Mouse (Mus musculus): ENCODE data around the gene Fnd3c2. TPM values are rescaled to one million over a fixed set of nuclear protein-coding genes. Genes with fewer than 3 reads are reported as not detected.
"Not testable (repeated sequence)": the region's sequence is repeated elsewhere in the genome, so short reads cannot be mapped to it uniquely, and the experiment has no call there.

Fnd3c2 gene
- polyA plus RNA-seq, 1 experiment from 2014 or later, result not detected

DNA sequence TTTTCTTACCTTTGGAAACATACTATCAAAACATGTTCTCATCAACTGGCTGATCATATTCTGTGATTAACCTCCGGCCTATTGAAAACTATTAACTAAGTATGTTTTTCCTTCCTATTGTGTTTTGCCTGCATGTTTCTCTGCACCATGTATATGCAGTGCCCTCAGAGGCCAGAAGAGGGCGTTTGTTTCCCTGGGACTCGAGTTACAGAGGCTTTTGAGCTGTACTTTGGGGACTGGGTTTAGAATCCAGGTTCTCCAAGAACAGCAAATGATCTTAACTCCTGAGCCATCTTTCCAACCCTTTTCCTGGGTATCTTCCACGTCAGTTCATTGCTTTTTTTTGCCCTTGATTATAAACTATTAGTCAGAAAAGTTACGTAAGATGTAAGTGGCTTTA, 57.9 kb downstream of the Fnd3c2 start:
- no peak overlapping the region for H3K4me2 ChIP-seq (ENCODE audit: low read length)
- DNase-seq (ENCODE audit: low spot score) (no peak), ATAC-seq (replicated peaks; ENCODE audit: low FRiP score, low read depth) (no peak)
- H3K4me3 ChIP-seq (replicated peaks; ENCODE audit: low read depth, low read length), result no peak overlapping the region
- no peak overlapping the region for H3K27ac ChIP-seq
- H3K36me3 ChIP-seq (ENCODE audit: insufficient read depth, low read length), result peaks cover 33% of the 10 kb centered on the region
- 64% methylated on average over 5 of the region's 5 CpGs for whole genome bisulfite sequencing
- TF ChIP-seq CTCF (IDR thresholded peaks at IDR 0.05; ENCODE audit: low read depth), result peak; percentile 37; the same call in 1 of the 2 replicates
- no peaks in the 10 kb centered on the region for H3K27me3 ChIP-seq (ENCODE audit: insufficient read depth, low read length)
- H3K9me3 ChIP-seq (replicated peaks; ENCODE audit: low read length), result no peaks in the 10 kb centered on the region
- H3K4me1 ChIP-seq (replicated peaks; ENCODE audit: insufficient read depth, low read length), result no peaks in the 10 kb centered on the region
- no peak overlapping the region for H3K9ac ChIP-seq (ENCODE audit: low read depth, low read length)

DNA sequence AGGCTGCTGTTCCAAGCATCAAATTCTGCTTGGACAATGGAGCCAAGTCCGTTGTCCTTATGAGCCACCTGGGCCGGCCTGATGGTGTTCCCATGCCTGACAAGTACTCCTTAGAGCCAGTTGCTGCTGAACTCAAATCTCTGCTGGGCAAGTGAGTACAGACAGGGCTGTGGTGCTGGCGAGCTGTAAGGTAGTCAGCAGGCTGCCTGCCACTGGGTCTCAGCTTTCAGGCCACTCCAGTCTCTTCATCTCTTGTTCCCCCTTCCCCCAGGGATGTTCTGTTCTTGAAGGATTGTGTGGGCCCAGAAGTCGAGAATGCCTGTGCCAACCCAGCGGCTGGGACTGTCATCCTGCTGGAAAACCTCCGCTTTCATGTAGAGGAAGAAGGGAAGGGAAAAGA, 60.8 kb downstream of the Fnd3c2 start:
- WGBS, result 82% methylated on average over 6 of the region's 6 CpGs
- H3K9ac ChIP-seq (ENCODE audit: low read depth, low read length); H3K9me3 ChIP-seq (replicated peaks; ENCODE audit: low read length); DNase-seq (ENCODE audit: low spot score); ATAC-seq (replicated peaks; ENCODE audit: low FRiP score, low read depth); H3K4me3 ChIP-seq (replicated peaks; ENCODE audit: low read depth, low read length); H3K4me2 ChIP-seq (ENCODE audit: low read length); H3K27ac ChIP-seq; H3K27me3 ChIP-seq (ENCODE audit: insufficient read depth, low read length); H3K4me1 ChIP-seq (replicated peaks; ENCODE audit: insufficient read depth, low read length): not testable (repeated sequence)
- 0 out of 2 replicates have a peak, but pooled peaks cover 12% of the 10 kb centered on the region for H3K36me3 ChIP-seq (ENCODE audit: insufficient read depth, low read length)

DNA sequence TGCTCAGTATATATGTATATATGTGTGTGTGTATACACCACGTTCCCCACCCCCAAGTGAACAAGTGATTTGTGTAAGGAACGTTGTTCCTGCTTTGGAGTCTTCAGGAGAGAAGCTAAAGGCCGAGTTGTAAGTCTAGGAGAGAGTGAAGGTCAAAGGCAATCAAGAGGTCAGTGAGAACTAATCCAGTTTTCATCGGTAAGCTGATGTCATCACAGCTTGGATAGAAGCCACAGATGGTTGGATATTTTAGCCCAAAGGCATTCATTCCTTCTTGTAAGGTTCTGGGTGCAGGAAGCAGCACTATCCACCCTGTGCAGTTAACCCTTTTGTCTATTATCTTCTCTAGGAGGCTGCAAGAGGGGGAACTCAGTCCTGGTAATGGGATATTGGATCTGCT, 65.1 kb downstream of the Fnd3c2 start:
- no peaks in the 10 kb centered on the region for H3K9me3 ChIP-seq (replicated peaks; ENCODE audit: low read length)
- peak overlapping the region; percentile 62; the same call in 1 of the 2 replicates for H3K4me2 ChIP-seq (ENCODE audit: low read length)

DNA sequence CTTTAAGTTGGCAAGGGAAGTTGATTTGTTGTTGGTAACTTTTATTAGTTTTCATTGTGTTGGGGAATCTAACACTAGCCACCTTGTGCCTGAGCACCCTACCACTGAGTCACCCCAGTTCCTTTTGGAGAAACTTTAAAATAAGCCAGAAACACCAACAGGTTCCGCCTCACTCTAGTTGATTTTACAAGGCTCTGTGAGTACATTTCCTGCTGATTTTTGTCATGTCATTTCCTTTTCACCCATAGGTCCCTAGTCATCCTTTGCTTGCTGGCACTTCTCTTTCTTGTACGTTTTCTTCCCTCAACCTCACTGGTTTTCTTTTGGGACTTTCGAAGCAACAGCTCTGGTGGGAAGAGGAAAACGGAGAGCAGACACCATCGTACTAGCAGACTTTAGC, 65.8 kb downstream of the Fnd3c2 start:
- H3K27me3 ChIP-seq (ENCODE audit: insufficient read depth, low read length), result no peaks in the 10 kb centered on the region
- no peak for DNase-seq (ENCODE audit: low spot score)
- H3K9ac ChIP-seq (ENCODE audit: low read depth, low read length), result no peak overlapping the region
- H3K4me3 ChIP-seq (replicated peaks; ENCODE audit: low read depth, low read length), result peak overlapping the region; percentile 38; the same call in 1 of the 2 replicates
- no peaks in the 10 kb centered on the region for H3K36me3 ChIP-seq (ENCODE audit: insufficient read depth, low read length)
- no peak for ATAC-seq (replicated peaks; ENCODE audit: low FRiP score, low read depth)
- 0 out of 2 replicates have a peak overlapping the region, but pooled peaks have one; percentile 19 for H3K27ac ChIP-seq
- H3K9me3 ChIP-seq (replicated peaks; ENCODE audit: low read length), result no peaks in the 10 kb centered on the region
- WGBS, result 58% methylated on average over 5 of the region's 5 CpGs
- peak overlapping the region; percentile 62 for H3K4me2 ChIP-seq (ENCODE audit: low read length)
- no peak for TF ChIP-seq CTCF (IDR thresholded peaks at IDR 0.05; ENCODE audit: low read depth)
- H3K4me1 ChIP-seq (replicated peaks; ENCODE audit: insufficient read depth, low read length), result no peaks in the 10 kb centered on the region; the same call in none of the 2 replicates

More for the DNA sequence above, 65.1 kb downstream of the Fnd3c2 start:
- H3K4me3 ChIP-seq (replicated peaks; ENCODE audit: low read depth, low read length), result no peak overlapping the region
- no peak overlapping the region for H3K27ac ChIP-seq
- DNase-seq (ENCODE audit: low spot score), result no peak
- ATAC-seq (replicated peaks; ENCODE audit: low FRiP score, low read depth), result no peak
- no peak overlapping the region for H3K9ac ChIP-seq (ENCODE audit: low read depth, low read length)
- no peaks in the 10 kb centered on the region for H3K36me3 ChIP-seq (ENCODE audit: insufficient read depth, low read length)
- no peaks in the 10 kb centered on the region for H3K27me3 ChIP-seq (ENCODE audit: insufficient read depth, low read length)
- H3K4me1 ChIP-seq (replicated peaks; ENCODE audit: insufficient read depth, low read length), result no peaks in the 10 kb centered on the region; the same call in none of the 2 replicates
- TF ChIP-seq CTCF (IDR thresholded peaks at IDR 0.05; ENCODE audit: low read depth), result no peak
- 42% methylated on average over 4 of the region's 4 CpGs for WGBS

DNA sequence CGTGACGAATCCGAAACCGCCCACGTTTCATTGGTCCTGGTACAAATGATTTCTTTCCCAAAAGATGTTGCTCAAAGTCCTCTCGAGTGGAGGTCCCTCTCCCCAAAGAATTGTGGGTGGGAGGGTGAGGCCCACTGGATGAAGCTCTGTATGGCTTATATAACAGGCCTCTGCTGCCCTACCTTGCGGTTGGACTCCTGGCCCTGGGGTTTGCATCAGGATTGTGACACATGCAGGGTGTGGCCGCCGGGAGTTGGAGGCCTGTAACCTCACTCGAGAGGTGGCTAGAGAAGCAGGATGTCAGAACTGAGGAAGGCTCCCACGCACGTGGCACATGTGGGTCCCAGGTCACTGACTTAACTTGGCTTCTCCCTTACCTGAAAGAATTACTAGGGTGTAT, 67.4 kb downstream of the Fnd3c2 start:
- H3K4me1 ChIP-seq (replicated peaks; ENCODE audit: insufficient read depth, low read length), result no peaks in the 10 kb centered on the region; the same call in none of the 2 replicates
- 26% methylated on average over 12 of the region's 12 CpGs for WGBS
- H3K27ac ChIP-seq, result peak overlapping the region; percentile 70
- no peaks in the 10 kb centered on the region for H3K9me3 ChIP-seq (replicated peaks; ENCODE audit: low read length)
- TF ChIP-seq CTCF (IDR thresholded peaks at IDR 0.05; ENCODE audit: low read depth), result no peak
- DNase-seq (ENCODE audit: low spot score) (peak; percentile 29), ATAC-seq (replicated peaks; ENCODE audit: low FRiP score, low read depth) (no peak)
- H3K4me3 ChIP-seq (replicated peaks; ENCODE audit: low read depth, low read length), result peak overlapping the region; percentile 38
- H3K27me3 ChIP-seq (ENCODE audit: insufficient read depth, low read length), result no peaks in the 10 kb centered on the region
- H3K4me2 ChIP-seq (ENCODE audit: low read length), result peak overlapping the region; percentile 62
- H3K36me3 ChIP-seq (ENCODE audit: insufficient read depth, low read length), result no peaks in the 10 kb centered on the region
- peak overlapping the region; percentile 53 for H3K9ac ChIP-seq (ENCODE audit: low read depth, low read length)

DNA sequence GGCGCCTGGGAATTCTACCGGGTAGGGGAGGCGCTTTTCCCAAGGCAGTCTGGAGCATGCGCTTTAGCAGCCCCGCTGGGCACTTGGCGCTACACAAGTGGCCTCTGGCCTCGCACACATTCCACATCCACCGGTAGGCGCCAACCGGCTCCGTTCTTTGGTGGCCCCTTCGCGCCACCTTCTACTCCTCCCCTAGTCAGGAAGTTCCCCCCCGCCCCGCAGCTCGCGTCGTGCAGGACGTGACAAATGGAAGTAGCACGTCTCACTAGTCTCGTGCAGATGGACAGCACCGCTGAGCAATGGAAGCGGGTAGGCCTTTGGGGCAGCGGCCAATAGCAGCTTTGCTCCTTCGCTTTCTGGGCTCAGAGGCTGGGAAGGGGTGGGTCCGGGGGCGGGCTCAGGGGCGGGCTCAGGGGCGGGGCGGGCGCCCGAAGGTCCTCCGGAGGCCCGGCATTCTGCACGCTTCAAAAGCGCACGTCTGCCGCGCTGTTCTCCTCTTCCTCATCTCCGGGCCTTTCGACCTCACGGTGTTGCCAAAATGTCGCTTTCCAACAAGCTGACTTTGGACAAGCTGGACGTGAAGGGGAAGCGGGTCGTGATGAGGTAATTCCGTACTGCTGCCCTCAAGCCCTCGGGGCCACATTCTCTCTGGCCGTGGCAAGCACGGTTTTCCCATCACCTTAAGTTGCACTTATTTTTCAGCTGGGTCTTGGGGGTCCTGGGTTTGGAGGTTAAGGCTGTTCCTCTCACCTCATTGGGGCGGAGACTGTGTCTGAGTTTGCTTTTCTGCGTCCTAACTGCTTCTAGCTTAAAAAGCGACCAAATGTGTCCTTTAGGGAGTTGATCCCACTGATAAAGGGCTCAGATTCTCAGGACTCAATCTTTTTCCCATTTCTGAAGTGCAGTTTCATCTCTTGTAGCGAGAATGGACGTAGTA, 68.2 kb downstream of the Fnd3c2 start, which contains the start of gene Pgk1:
Gene Pgk1 (plus strand): TSS at position 388 of the 937 bp plus-strand sequence.
- peak; percentile 99 for ATAC-seq (replicated peaks; ENCODE audit: low FRiP score, low read depth)
- Histone ChIP-seq H3K9ac (ENCODE audit: low read depth, low read length) (peak within 1 kb of the TSS; percentile 53), H3K4me2 (ENCODE audit: low read length) (peak within 1 kb of the TSS; percentile 62), H3K4me3 (replicated peaks; ENCODE audit: low read depth, low read length) (peak within 1 kb of the TSS; percentile 38), H3K9me3 (replicated peaks; ENCODE audit: low read length) (no peaks in the 10 kb centered on the region), H3K27me3 (ENCODE audit: insufficient read depth, low read length) (no peaks in the 10 kb centered on the region), H3K4me1 (replicated peaks; ENCODE audit: insufficient read depth, low read length) (no peaks in the 10 kb centered on the region; the same call in none of the 2 replicates), H3K27ac (peak within 1 kb of the TSS; percentile 80), H3K36me3 (ENCODE audit: insufficient read depth, low read length) (no peaks in the 10 kb centered on the region)
- peak; percentile 94 for DNase-seq (ENCODE audit: low spot score)
- TF ChIP-seq CTCF (IDR thresholded peaks at IDR 0.05; ENCODE audit: low read depth), result peak; percentile 14; the same call in 1 of the 2 replicates
- WGBS, result 22% methylated on average over 55 of the region's 55 CpGs
